Mouse (Mus musculus) hindbrain, embryonic 10.5 days (tissue): ENCODE results near the gene Hs1bp3. TPM values are rescaled to one million over a fixed set of nuclear protein-coding genes. Genes with fewer than 3 reads are reported as not detected.

Source experiments
- DNase-seq: peaks from one replicate; pipeline ENCODE4 v3.0.0-alpha.2; 2017; ENCODE audit warnings: low spot score
- H3K27ac ChIP-seq: fragments of 300-500 bp; sonication (generic); 2 replicates; pipeline ENCODE4 v1.5.1; 2016; ENCODE audit warnings: mild to moderate bottlenecking, moderate library complexity
- H3K27me3 ChIP-seq: fragments of 300-500 bp; sonication (generic); 2 replicates; pipeline ENCODE4 v1.6.1; 2016; ENCODE audit warnings: mild to moderate bottlenecking; ENCODE audit not compliant: poor library complexity, insufficient read depth, severe bottlenecking
- H3K36me3 ChIP-seq: fragments of 300-500 bp; sonication (generic); 2 replicates; pipeline ENCODE4 v1.6.1; 2016; ENCODE audit warnings: mild to moderate bottlenecking, moderate library complexity
- H3K4me1 ChIP-seq: fragments of 300-500 bp; sonication (generic); replicated peaks from 2 replicates; pipeline ENCODE4 v1.6.1; 2016; ENCODE audit warnings: mild to moderate bottlenecking
- H3K4me3 ChIP-seq: fragments of 300-500 bp; sonication (generic); 2 replicates; pipeline ENCODE4 v1.5.1; 2016; ENCODE audit warnings: mild to moderate bottlenecking, moderate library complexity
- H3K9me3 ChIP-seq: fragments of 300-500 bp; sonication (generic); 2 replicates; pipeline ENCODE4 v1.6.1; 2016; ENCODE audit warnings: mild to moderate bottlenecking, moderate library complexity
- WGBS: fragments of 180-500 bp; shearing (Covaris S2); methylation state at CpG from one replicate; pipeline ENCODE4 v1.1.7; 2016; 5-methylcytosine and 5-hydroxymethylcytosine counted together
- polyA plus RNA-seq: library from polyadenylated mRNA; unstranded; fragments of >200 nt; fragmentation: Nextera tagmentation; extraction: Ambion mirVana; gene quantifications from 2 replicates; pipeline ENCODE4 v1.2.1, GENCODE M21; 2016

The Hs1bp3 gene
- polyA plus RNA-seq, 1 experiment from 2014 or later = 14.2 TPM

DNA sequence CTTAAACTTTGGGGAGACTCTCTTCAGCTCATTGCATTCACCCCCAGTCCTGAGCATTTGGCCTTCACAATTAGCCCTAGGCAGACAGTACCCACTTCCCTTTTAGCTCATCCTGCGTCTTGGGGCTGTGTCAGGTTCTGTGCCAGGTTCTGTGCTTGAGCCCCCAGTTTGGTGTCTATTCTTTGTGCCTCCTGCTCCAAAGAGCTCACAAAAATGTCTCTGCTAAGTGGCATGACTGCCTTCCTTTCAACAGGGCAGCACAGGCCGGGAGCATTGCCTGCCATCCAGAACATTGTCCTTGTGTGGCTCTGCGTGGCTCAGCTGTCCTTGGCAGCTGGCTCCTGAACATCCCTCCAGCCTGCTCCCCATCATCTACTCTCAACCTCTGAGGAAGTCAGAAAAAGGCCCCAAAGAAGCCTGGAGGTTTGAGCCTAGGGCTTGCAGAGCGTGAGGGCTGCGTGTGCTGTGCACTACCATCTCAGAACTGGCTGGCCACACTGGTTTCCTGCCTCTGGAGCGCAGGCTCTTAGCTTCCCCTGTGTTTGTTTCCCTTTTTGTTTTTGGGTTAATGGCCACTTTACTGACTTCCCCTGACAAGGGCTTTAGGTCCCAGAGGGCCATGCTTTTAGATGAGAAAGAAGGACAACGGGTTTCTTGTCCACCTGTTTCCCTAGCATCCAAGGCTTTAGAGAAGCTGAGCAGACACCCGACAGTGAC lies 34.7 kb downstream of the Hs1bp3 start:
- Histone ChIP-seq H3K4me1 (peaks cover 50% of the 10 kb centered on the region), H3K4me3 (no peak overlapping the region), H3K27ac (peak overlapping the region; percentile 77), H3K9me3 (no peaks in the 10 kb centered on the region), H3K27me3 (no peaks in the 10 kb centered on the region), H3K36me3 (0 out of 2 replicates have a peak, but pooled peaks cover 4% of the 10 kb centered on the region)
- WGBS = 75% methylated on average over 8 of the region's 8 CpGs
- no peak for DNase-seq

DNA sequence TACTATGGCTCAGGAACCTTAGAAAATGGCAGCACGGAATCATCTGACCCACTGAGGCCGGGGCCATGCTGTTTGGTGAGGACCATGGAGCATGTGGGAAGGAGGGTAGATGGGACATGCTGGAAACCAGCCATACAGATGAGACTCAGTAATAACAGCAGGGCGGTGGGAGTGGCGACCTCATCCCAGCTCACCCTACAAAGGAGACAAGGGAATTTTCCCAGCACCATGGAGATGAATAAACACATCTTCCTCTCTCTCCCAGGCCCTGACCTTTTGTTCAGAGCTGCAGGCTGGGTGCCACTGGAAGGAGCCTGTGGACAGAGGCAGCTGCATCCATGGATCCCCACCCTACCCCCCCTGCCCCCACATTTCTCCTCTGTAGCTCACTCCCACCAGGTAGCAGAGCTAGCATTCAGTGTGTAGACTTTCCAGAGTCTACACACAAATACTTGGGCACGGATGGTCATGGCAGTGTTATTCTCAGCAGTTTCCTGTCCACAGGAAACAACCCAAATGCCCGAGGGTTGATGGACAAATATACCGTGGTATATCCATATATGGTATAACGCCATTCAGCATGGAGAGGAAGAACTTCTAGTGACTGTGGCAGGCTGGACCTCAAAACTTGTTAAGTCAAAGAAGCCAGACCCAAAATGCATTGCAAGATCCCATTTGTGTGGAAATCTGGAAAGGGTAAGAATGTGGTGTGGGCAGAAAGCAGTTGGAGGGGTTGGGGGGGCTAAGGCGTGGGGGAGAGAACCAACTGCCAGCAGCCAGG lies 35.7 kb downstream of the Hs1bp3 start:
- Histone ChIP-seq H3K4me1 (peaks cover 50% of the 10 kb centered on the region), H3K27ac (peak overlapping the region; percentile 77), H3K36me3 (no peaks in the 10 kb centered on the region), H3K9me3 (no peaks in the 10 kb centered on the region), H3K27me3 (no peaks in the 10 kb centered on the region), H3K4me3 (no peak overlapping the region)
- WGBS = 64% methylated on average over 9 of the region's 9 CpGs
- no peak for DNase-seq

DNA sequence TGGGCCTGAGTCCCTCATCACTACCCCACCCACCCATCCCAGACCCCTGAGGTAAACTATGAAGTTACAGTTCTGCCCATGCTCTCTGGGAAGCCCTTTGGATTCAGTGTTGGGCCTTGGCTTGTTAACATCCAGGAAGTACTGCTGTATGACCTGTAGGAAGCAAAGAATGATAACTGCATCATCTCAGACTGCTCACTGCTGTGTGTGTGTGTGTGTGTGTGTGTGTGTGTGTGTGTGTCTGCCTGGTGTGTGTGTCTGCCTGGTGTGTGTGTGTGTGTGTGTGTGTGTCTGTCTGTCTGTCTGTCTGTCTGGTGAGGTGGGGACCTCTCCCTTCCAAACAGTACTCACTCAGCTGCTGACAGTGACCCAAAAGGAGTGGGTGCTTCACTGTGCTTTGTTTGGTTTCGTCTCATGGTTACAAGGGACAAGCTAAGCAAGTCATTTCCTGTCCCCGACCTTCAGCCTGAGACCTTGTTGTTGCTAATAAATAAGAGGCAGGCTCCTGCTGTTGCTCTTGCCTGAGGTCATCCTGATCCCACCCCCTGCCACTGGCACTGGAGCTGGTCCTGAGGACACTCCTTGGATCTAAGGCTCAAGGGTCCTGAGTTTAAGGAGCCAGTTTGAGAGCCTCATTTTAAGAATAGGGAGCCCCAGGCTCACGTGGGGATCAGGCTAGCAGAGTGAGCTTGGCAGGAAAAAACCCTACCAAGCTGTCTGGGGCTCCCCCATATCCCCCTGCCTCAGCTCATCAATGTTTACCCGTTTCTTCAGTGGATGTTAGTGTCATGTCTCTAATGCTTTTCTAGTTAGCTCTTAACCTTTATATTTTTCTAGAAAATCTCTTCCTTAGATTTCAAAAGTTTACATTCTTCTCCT lies 38.0 kb downstream of the Hs1bp3 start:
- Histone ChIP-seq H3K4me1 (peaks cover 42% of the 10 kb centered on the region), H3K4me3 (no peak overlapping the region), H3K9me3 (peaks cover 3% of the 10 kb centered on the region; the same call in 1 of the 2 replicates), H3K27me3 (no peaks in the 10 kb centered on the region), H3K27ac (peak overlapping the region; percentile 57), H3K36me3 (no peaks in the 10 kb centered on the region)
- 37% methylated on average over 4 of the region's 4 CpGs for WGBS
- no peak for DNase-seq

DNA sequence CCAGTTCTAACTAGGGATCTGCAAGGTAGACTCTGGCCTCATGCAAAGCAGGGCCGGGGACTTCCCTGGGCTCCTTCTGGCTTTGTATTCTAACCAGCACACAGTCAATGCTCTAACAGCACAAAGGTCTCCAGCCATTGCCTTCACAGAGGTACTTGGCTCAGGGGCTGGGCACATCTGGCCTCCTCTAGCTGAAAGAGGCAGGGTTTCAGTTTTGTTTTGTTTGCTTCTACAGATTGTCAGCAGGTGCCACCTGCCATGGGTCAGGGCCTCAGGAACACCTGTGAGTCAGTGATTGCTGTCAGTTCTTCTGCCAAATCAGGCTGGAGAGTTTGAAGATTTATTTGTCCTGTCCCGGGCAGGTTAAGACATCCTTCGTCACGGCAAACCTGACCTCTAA lies 39.8 kb downstream of the Hs1bp3 start:
- H3K4me3 ChIP-seq = no peak overlapping the region
- no peak for DNase-seq
- peaks cover 41% of the 10 kb centered on the region for H3K4me1 ChIP-seq
- H3K36me3 ChIP-seq = no peaks in the 10 kb centered on the region
- H3K27ac ChIP-seq = no peak overlapping the region
- H3K9me3 ChIP-seq = peaks cover 3% of the 10 kb centered on the region; the same call in 1 of the 2 replicates
- no peaks in the 10 kb centered on the region for H3K27me3 ChIP-seq
- WGBS = 71% methylated on average over 4 of the region's 4 CpGs

DNA sequence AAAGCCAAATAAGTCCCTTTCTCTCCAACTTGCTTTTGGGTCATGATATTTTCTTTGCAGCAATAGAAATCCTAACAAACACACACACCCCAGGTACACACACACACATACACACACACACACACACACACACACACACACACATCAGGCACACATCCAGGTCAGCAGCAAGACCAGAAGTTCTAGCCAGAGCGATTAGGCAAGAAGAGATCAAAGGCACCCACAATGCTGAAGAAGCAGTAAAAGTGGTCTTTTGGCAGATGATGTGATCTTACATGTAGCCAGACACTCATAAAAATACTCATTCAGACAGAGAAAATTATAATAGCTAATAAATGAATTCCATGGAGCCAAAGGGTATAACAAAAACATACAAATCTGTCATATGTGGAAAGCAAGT lies 41.0 kb downstream of the Hs1bp3 start:
- no peaks in the 10 kb centered on the region; the same call in 1 of the 2 replicates for H3K27me3 ChIP-seq
- peaks cover 30% of the 10 kb centered on the region for H3K4me1 ChIP-seq
- no peak overlapping the region for H3K4me3 ChIP-seq
- no peak overlapping the region for H3K27ac ChIP-seq
- DNase-seq = no peak
- no peaks in the 10 kb centered on the region for H3K36me3 ChIP-seq
- peaks cover 3% of the 10 kb centered on the region; the same call in 1 of the 2 replicates for H3K9me3 ChIP-seq
- 89% methylated on average over 1 of the region's 1 CpGs for WGBS

DNA sequence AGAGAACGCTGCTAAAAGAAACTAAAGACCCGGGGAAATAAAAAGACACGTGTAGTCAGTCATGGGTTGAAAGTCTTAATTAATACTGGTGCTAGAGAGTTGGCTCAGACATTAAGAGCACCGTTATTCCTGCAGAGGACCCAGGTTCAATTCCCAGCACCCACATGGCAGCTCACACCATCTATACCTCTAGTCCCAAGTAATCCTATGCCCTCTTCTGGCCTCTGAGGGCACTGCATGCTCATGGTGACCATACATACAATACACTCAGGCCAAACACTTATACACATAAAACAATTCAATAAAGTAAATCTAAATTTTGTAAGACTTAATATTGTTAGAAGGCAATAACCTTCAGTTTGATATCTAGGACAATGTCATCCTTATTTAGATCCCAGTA lies 41.8 kb downstream of the Hs1bp3 start:
- peaks cover 3% of the 10 kb centered on the region; the same call in 1 of the 2 replicates for H3K9me3 ChIP-seq
- H3K4me1 ChIP-seq = peaks cover 22% of the 10 kb centered on the region; the same call in 1 of the 2 replicates
- no peaks in the 10 kb centered on the region; the same call in 1 of the 2 replicates for H3K27me3 ChIP-seq
- WGBS = 97% methylated on average over 4 of the region's 4 CpGs
- H3K4me3 ChIP-seq = no peak overlapping the region
- no peak overlapping the region for H3K27ac ChIP-seq
- DNase-seq = no peak
- H3K36me3 ChIP-seq = no peaks in the 10 kb centered on the region

DNA sequence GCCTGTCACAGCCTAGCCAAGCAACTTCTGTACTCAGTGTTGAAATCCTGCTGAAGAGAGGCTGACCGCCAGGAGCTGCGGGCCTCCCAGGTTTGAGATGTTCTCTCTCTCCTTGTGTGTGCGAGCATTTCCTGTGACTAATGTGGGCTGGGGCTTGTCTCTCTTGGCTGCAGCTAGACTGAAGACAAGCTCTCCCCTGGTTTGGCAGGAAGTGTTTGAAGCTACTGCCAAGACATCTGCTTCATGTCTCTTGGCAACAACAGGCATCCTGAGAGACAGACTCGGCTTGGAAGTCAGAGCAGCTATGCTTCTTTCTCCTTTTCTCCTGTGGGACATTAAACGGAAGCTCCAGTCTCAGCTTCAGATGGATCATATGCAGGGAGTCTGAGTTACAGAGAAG lies 44.2 kb downstream of the Hs1bp3 start:
- WGBS = 67% methylated on average over 5 of the region's 5 CpGs
- Histone ChIP-seq H3K4me1 (peaks cover 7% of the 10 kb centered on the region; the same call in 1 of the 2 replicates), H3K36me3 (no peaks in the 10 kb centered on the region), H3K27ac (no peak overlapping the region), H3K4me3 (no peak overlapping the region), H3K27me3 (peaks cover 6% of the 10 kb centered on the region), H3K9me3 (peaks cover 3% of the 10 kb centered on the region; the same call in 1 of the 2 replicates)
- no peak for DNase-seq

DNA sequence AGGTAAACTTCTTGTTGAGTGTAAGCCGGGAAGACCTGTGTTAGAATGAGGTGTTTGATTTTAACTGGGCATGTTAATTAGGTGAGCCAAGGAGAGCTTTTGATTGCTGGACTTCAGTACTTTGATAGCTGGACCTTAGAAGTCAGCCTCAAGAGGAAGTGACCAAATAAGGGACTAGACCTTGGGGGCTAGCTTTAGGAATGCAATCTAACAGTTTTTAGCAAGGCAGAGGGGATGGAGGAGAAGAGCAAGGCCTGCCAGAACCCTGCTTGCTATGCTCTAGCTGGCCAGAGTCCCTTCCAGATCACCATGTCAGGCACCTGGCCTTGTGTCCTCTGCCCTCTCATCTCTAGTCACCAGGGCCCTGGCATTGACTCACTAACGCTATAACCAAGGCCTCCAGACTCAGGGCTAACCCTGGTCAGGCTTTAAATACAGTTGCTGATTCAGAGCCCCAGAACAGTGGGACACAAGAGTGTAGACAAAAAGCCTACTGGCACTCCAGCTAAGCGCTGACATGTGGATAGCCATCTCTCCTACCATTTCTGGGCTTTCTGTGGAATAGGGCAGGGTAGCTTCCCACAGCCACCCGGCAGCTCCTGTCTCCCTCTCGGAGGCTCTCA lies 45.2 kb downstream of the Hs1bp3 start:
- WGBS = 83% methylated on average over 5 of the region's 5 CpGs
- H3K27me3 ChIP-seq = peaks cover 11% of the 10 kb centered on the region
- peaks cover 3% of the 10 kb centered on the region; the same call in 1 of the 2 replicates for H3K9me3 ChIP-seq
- H3K27ac ChIP-seq = peak overlapping the region; percentile 35; the same call in 1 of the 2 replicates
- peaks cover 7% of the 10 kb centered on the region for H3K4me1 ChIP-seq
- DNase-seq = no peak
- H3K36me3 ChIP-seq = no peaks in the 10 kb centered on the region
- no peak overlapping the region for H3K4me3 ChIP-seq

DNA sequence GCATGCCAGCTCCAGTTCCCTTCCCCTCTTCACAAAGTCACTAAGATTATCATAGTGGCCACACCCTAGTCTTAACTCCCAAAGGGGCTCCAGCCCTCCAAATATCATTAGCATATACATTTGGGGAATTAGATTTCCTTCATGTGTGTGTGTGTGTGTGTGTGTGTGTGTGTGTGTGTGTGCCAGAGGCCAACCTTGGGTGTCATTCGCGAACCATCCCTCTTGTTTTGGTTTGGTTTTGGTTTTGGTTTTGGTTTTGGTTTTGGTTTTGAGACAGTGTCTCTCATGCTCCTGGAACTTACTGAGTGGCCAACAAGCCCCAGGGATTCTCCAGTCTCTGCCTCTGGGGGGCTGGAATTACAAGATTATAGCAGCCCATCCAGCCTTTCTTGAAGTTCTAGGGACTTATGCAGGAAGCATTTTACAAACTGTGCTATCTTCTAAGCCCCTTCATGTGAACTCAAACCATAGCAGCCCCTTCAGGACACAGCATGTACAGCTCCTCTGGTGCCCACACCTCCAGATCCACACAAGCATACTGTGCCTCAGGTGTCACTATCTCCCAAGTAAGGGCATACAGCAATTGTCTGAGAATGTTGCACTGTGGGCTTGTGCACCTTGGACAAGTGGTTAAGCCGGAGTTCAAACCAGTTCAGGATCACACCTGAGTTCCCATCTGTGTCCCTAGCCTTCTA lies 46.3 kb downstream of the Hs1bp3 start:
- no peak for DNase-seq
- H3K27me3 ChIP-seq = peaks cover 11% of the 10 kb centered on the region
- H3K4me1 ChIP-seq = peaks cover 19% of the 10 kb centered on the region
- H3K9me3 ChIP-seq = peaks cover 3% of the 10 kb centered on the region; the same call in 1 of the 2 replicates
- 93% methylated on average over 3 of the region's 3 CpGs for WGBS
- H3K36me3 ChIP-seq = no peaks in the 10 kb centered on the region
- H3K27ac ChIP-seq = no peak overlapping the region
- H3K4me3 ChIP-seq = no peak overlapping the region

DNA sequence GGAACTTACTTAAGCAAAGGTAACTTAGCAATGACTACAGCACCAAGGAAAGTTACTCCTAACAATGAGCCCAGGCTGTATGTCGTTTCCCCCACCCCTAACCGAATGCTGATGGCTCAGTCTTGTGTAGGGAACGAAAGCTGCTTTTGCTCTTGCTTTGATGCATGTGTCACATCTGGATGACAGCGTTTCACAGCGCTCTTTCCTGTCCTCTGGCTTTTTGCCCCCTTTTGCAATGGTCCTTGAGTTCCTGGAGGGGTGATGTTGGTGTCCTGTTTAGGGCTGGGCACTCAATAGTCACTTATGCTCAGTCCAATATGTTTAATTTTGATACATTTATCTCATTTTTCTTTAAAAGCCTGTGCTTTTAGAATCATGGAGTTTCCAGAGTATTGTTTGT lies 48.6 kb downstream of the Hs1bp3 start:
- H3K36me3 ChIP-seq = no peaks in the 10 kb centered on the region
- 71% methylated on average over 5 of the region's 5 CpGs for WGBS
- H3K9me3 ChIP-seq = no peaks in the 10 kb centered on the region
- DNase-seq = no peak
- H3K27me3 ChIP-seq = peaks cover 11% of the 10 kb centered on the region
- H3K4me3 ChIP-seq = no peak overlapping the region
- H3K27ac ChIP-seq = no peak overlapping the region
- peaks cover 40% of the 10 kb centered on the region for H3K4me1 ChIP-seq

DNA sequence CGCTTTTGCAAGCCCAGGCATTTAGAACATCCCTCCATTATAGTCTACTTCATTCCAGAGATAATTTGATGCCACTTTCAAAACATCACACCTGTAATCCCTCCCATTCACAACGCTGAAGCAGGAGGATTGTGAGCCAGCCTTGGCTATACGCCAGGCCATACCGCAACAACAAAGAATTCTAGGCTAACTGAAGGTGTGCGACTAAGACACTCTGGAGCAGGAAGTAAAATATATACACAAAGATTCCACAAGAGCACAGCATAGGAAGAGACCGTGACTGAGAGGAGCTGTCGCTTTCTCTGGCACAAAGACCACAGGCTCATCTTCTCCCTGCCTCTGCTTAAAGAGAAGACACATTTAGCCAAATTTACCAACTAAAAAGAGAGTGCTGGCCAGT lies 49.2 kb downstream of the Hs1bp3 start:
- Histone ChIP-seq H3K36me3 (no peaks in the 10 kb centered on the region), H3K27me3 (peaks cover 11% of the 10 kb centered on the region), H3K27ac (no peak overlapping the region), H3K9me3 (no peaks in the 10 kb centered on the region), H3K4me3 (no peak overlapping the region), H3K4me1 (peaks cover 39% of the 10 kb centered on the region)
- DNase-seq = no peak
- WGBS = 88% methylated on average over 7 of the region's 7 CpGs
